Mouse (Mus musculus) ES-E14 (cell line): ENCODE data around the gene Snn.

ENCODE experiments used
- CHD2 ChIP-seq: IDR thresholded peaks from 2 replicates; pipeline ENCODE4 v1.6.1; 2014; ENCODE audit warnings: mild to moderate bottlenecking, low read depth, low read length, inconsistent platforms
- HCFC1 ChIP-seq: IDR thresholded peaks from 2 replicates; pipeline ENCODE4 v1.6.1; 2012; ENCODE audit warnings: low read length, inconsistent platforms, borderline replicate concordance; ENCODE audit not compliant: insufficient read depth
- MAFK ChIP-seq: IDR thresholded peaks from 2 replicates; pipeline ENCODE4 v1.6.1; 2014; ENCODE audit warnings: mild to moderate bottlenecking, low read depth, low read length, inconsistent platforms; ENCODE audit not compliant: insufficient read depth
- ZC3H11A ChIP-seq: IDR thresholded peaks from 2 replicates; pipeline ENCODE4 v1.6.1; 2012; ENCODE audit warnings: low read depth, mild to moderate bottlenecking, inconsistent platforms, low read length, borderline replicate concordance
- ZNF384 ChIP-seq: IDR thresholded peaks from 2 replicates; pipeline ENCODE4 v1.6.1; 2012; ENCODE audit warnings: low read depth, low read length, inconsistent platforms

DNA sequence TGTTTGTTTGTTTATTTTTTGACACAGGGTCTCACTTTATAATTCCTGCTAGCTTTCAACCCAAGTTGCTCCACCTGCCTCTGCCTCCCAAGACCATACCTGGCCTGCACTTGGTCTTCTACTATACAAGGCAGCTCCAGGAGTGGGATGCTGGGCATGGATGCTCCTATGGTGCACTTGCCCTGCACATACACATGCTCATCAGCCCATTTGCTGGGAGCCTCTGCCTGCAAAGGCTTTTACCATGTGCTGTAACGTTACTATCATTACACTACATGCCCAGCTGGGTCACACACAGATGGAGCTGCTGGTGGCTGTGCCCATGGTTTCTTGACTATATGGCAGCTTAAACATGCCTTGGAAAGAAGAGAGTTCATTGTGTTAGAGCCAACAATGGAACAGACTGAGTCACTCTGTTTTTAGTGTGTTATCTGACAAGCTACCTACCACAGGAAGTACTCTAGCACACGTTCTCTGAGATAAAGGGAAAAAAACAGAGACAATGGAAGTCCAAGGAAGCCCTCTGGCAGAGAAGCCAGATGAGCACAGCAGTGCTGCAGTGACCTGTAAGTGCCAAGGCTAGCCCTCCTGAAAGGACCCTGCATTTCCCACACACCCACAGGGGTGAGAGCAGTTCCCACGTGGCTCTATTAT lies 17.6 kb downstream of the Snn start:
- TF ChIP-seq MAFK = no peak
- no peak for TF ChIP-seq CHD2
- TF ChIP-seq ZNF384 = no peak
- TF ChIP-seq ZC3H11A = no peak
- TF ChIP-seq HCFC1 = no peak
